Mouse (Mus musculus) stomach, postnatal 0 days (tissue): Measurements from ENCODE around the gene Trabd2b. TPM values are rescaled to one million over a fixed set of nuclear protein-coding genes. Genes with fewer than 3 reads are reported as not detected.

Experiments used
- ATAC-seq: fragments of 200-750 bp; cut with Nextera tagmentation; 2 replicates; pipeline ENCODE4 v1.8.0; 2017; ENCODE audit not compliant: low FRiP score, low TSS enrichment
- DNase-seq: peaks from one replicate; pipeline ENCODE4 v3.0.0-alpha.2; 2016; ENCODE audit warnings: low spot score
- H3K27ac ChIP-seq: fragments of 300-500 bp; sonication (generic); replicated peaks from 2 replicates; pipeline ENCODE4 v1.5.1; 2014; ENCODE audit warnings: mild to moderate bottlenecking, control low read depth
- H3K27me3 ChIP-seq: fragments of 300-500 bp; sonication (generic); 2 replicates; pipeline ENCODE4 v1.6.1; 2014; ENCODE audit warnings: low read length; ENCODE audit not compliant: control insufficient read depth, insufficient read depth
- H3K36me3 ChIP-seq: fragments of 300-500 bp; sonication (generic); 2 replicates; pipeline ENCODE4 v1.6.1; 2014; ENCODE audit warnings: low read length, mixed read lengths; ENCODE audit not compliant: control insufficient read depth, insufficient read depth
- H3K4me1 ChIP-seq: fragments of 300-500 bp; sonication (generic); replicated peaks from 2 replicates; pipeline ENCODE4 v1.6.1; 2014; ENCODE audit warnings: antibody characterized with exemption; ENCODE audit not compliant: control insufficient read depth, insufficient read depth
- H3K4me2 ChIP-seq: fragments of 300-500 bp; sonication (generic); replicated peaks from 2 replicates; pipeline ENCODE4 v1.6.1; 2014; ENCODE audit warnings: low read depth, mild to moderate bottlenecking, control low read depth, moderate library complexity
- H3K4me3 ChIP-seq: fragments of 300-500 bp; sonication (generic); 2 replicates; pipeline ENCODE4 v1.5.1; 2014; ENCODE audit warnings: low read depth, low read length, control low read depth
- H3K9ac ChIP-seq: fragments of 300-500 bp; sonication (generic); 2 replicates; pipeline ENCODE4 v1.6.1; 2014; ENCODE audit warnings: mild to moderate bottlenecking, low read length, control low read depth, mixed read lengths
- H3K9me3 ChIP-seq: fragments of 300-500 bp; sonication (generic); 2 replicates; pipeline ENCODE4 v1.6.1; 2016; ENCODE audit warnings: low read length; ENCODE audit not compliant: control insufficient read depth
- EP300 ChIP-seq: optimal IDR thresholded peaks from 2 replicates; pipeline ENCODE3; 2016; ENCODE audit warnings: antibody characterized with exemption
- WGBS: fragments of 180-500 bp; shearing (Covaris S2); extraction: QIAGEN DNeasy Blood & Tissue Kit; methylation state at CpG from one replicate; pipeline ENCODE4 v1.1.7; 2014; 5-methylcytosine and 5-hydroxymethylcytosine counted together
- polyA plus RNA-seq: library from polyadenylated mRNA; unstranded; fragments of >200 nt; fragmentation: Nextera tagmentation; extraction: Ambion mirVana; gene quantifications from 2 replicates; pipeline ENCODE4 v1.2.1, GENCODE M21; 2015

The Trabd2b gene
- polyA plus RNA-seq, 1 experiment from 2014 or later = 0.61 TPM

GRCm38 (mm10) chr4:114664063-114665036, 257.8 kb downstream of the Trabd2b start:
- H3K4me2 ChIP-seq = no peak overlapping the region
- no peaks in the 10 kb centered on the region for H3K9me3 ChIP-seq
- no peak for DNase-seq
- ATAC-seq = no peak
- WGBS = 62% methylated on average over 9 of the region's 9 CpGs
- no peak overlapping the region for H3K9ac ChIP-seq
- H3K27ac ChIP-seq = no peak overlapping the region
- H3K27me3 ChIP-seq = peaks cover 8% of the 10 kb centered on the region; the same call in 1 of the 2 replicates
- H3K4me3 ChIP-seq = no peak overlapping the region
- no peak for TF ChIP-seq EP300
- H3K36me3 ChIP-seq = no peaks in the 10 kb centered on the region
- H3K4me1 ChIP-seq = no peaks in the 10 kb centered on the region

Other genes starting within 250 kb of the Trabd2b start
- not detected in 2 replicates for gene Skint11, start 243.3 kb upstream of the Trabd2b start, polyA plus RNA-seq